Mouse (Mus musculus) midbrain, embryonic 14.5 days (tissue): Measurements from ENCODE around the gene Lpar3. TPM values are rescaled to one million over a fixed set of nuclear protein-coding genes. Genes with fewer than 3 reads are reported as not detected.

Experiments
- ATAC-seq: fragments of 200-750 bp; cut with Nextera tagmentation; 2 replicates; pipeline ENCODE4 v1.8.0; 2017; ENCODE audit warnings: moderate number of reproducible peaks, moderate library complexity; ENCODE audit not compliant: low FRiP score, low TSS enrichment
- DNase-seq: peaks from one replicate; pipeline ENCODE4 v3.0.0-alpha.2; 2015
- H3K27ac ChIP-seq: fragments of 300-500 bp; sonication (generic); replicated peaks from 2 replicates; pipeline ENCODE4 v1.5.1; 2014; ENCODE audit warnings: mild to moderate bottlenecking, low read depth, low read length, moderate library complexity
- H3K27me3 ChIP-seq: fragments of 300-500 bp; sonication (generic); 2 replicates; pipeline ENCODE4 v1.6.1; 2014; ENCODE audit warnings: low read length, control low read depth, mixed read lengths; ENCODE audit not compliant: control insufficient read depth, insufficient read depth
- H3K36me3 ChIP-seq: fragments of 300-500 bp; sonication (generic); 2 replicates; pipeline ENCODE4 v1.6.1; 2014; ENCODE audit warnings: low read length, control low read depth; ENCODE audit not compliant: control insufficient read depth, insufficient read depth
- H3K4me1 ChIP-seq: fragments of 300-500 bp; sonication (generic); 2 replicates; pipeline ENCODE4 v1.6.1; 2014; ENCODE audit warnings: mild to moderate bottlenecking, antibody characterized with exemption, low read length, control low read depth; ENCODE audit not compliant: control insufficient read depth, insufficient read depth
- H3K4me2 ChIP-seq: fragments of 300-500 bp; sonication (generic); 2 replicates; pipeline ENCODE4 v1.6.1; 2014; ENCODE audit warnings: mild to moderate bottlenecking, low read length, moderate library complexity
- H3K4me3 ChIP-seq: fragments of 300-500 bp; sonication (generic); replicated peaks from 2 replicates; pipeline ENCODE4 v1.5.1; 2014; ENCODE audit warnings: low read depth, low read length
- H3K9ac ChIP-seq: fragments of 300-500 bp; sonication (generic); replicated peaks from 2 replicates; pipeline ENCODE4 v1.6.1; 2014; ENCODE audit warnings: mild to moderate bottlenecking, low read length, moderate library complexity
- H3K9me3 ChIP-seq: fragments of 300-500 bp; sonication (generic); 2 replicates; pipeline ENCODE4 v1.6.1; 2016; ENCODE audit warnings: low read length, control low read depth, mixed read lengths; ENCODE audit not compliant: control insufficient read depth
- WGBS: fragments of 180-500 bp; shearing (Covaris S2); extraction: QIAGEN DNeasy Blood & Tissue Kit; methylation state at CpG from one replicate; pipeline ENCODE4 v1.1.7; 2014; 5-methylcytosine and 5-hydroxymethylcytosine counted together
- polyA plus RNA-seq: library from polyadenylated mRNA; unstranded; fragments of >200 nt; fragmentation: Nextera tagmentation; extraction: Ambion mirVana; gene quantifications from 2 replicates; pipeline ENCODE4 v1.2.1, GENCODE M21; 2014

The Lpar3 gene
- polyA plus RNA-seq, 1 experiment from 2014 or later: 0.58 TPM

GRCm38 (mm10) chr3:146276026-146276409, 55.3 kb downstream of the Lpar3 start:
- H3K4me2 ChIP-seq: no peak overlapping the region
- DNase-seq (no peak), ATAC-seq (no peak)
- H3K4me3 ChIP-seq: no peak overlapping the region
- no peak overlapping the region for H3K27ac ChIP-seq
- WGBS: 59% methylated on average over 4 of the region's 4 CpGs
- H3K9ac ChIP-seq: no peak overlapping the region
- H3K9me3 ChIP-seq: no peaks in the 10 kb centered on the region
- H3K36me3 ChIP-seq: no peaks in the 10 kb centered on the region
- H3K27me3 ChIP-seq: no peaks in the 10 kb centered on the region
- H3K4me1 ChIP-seq: peaks cover 4% of the 10 kb centered on the region; the same call in 1 of the 2 replicates

- no peak overlapping the region for H3K4me3 ChIP-seq
- H3K27ac ChIP-seq: no peak overlapping the region
- H3K9me3 ChIP-seq: no peaks in the 10 kb centered on the region
- no peaks in the 10 kb centered on the region for H3K36me3 ChIP-seq
- peaks cover 4% of the 10 kb centered on the region; the same call in 1 of the 2 replicates for H3K4me1 ChIP-seq
- DNase-seq (no peak), ATAC-seq (no peak)
- H3K9ac ChIP-seq: no peak overlapping the region
- 93% methylated on average over 4 of the region's 4 CpGs for WGBS
- H3K27me3 ChIP-seq: no peaks in the 10 kb centered on the region
- H3K4me2 ChIP-seq: no peak overlapping the region
Observed at GRCm38 (mm10) chr3:146276991-146277390, 56.2 kb downstream of the Lpar3 start.

GRCm38 (mm10) chr3:146277456-146277855, 56.7 kb downstream of the Lpar3 start:
- Histone ChIP-seq H3K9ac (no peak overlapping the region), H3K4me1 (peaks cover 4% of the 10 kb centered on the region; the same call in 1 of the 2 replicates), H3K9me3 (no peaks in the 10 kb centered on the region), H3K27me3 (no peaks in the 10 kb centered on the region), H3K4me3 (no peak overlapping the region), H3K36me3 (no peaks in the 10 kb centered on the region), H3K27ac (no peak overlapping the region), H3K4me2 (no peak overlapping the region)
- DNase-seq: no peak
- ATAC-seq: no peak
- WGBS: 81% methylated on average over 11 of the region's 11 CpGs

- WGBS: 63% methylated on average over 13 of the region's 13 CpGs
- H3K9ac ChIP-seq: no peak overlapping the region
- H3K27me3 ChIP-seq: no peaks in the 10 kb centered on the region
- no peak overlapping the region for H3K4me3 ChIP-seq
- no peak overlapping the region for H3K4me2 ChIP-seq
- no peak overlapping the region for H3K27ac ChIP-seq
- ATAC-seq (no peak), DNase-seq (peak; percentile 34)
- no peaks in the 10 kb centered on the region for H3K36me3 ChIP-seq
- peaks cover 4% of the 10 kb centered on the region; the same call in 1 of the 2 replicates for H3K4me1 ChIP-seq
- no peaks in the 10 kb centered on the region for H3K9me3 ChIP-seq
Observed at GRCm38 (mm10) chr3:146278195-146279140, 57.7 kb downstream of the Lpar3 start.

- Histone ChIP-seq H3K27me3 (no peaks in the 10 kb centered on the region), H3K36me3 (no peaks in the 10 kb centered on the region), H3K4me1 (peaks cover 2% of the 10 kb centered on the region; the same call in 1 of the 2 replicates), H3K9ac (no peak overlapping the region), H3K27ac (no peak overlapping the region), H3K4me2 (no peak overlapping the region), H3K4me3 (no peak overlapping the region), H3K9me3 (no peaks in the 10 kb centered on the region)
- ATAC-seq (no peak), DNase-seq (no peak)
- WGBS: 69% methylated on average over 3 of the region's 3 CpGs
Observed at GRCm38 (mm10) chr3:146283732-146284361, 63.1 kb downstream of the Lpar3 start.

- H3K27me3 ChIP-seq: no peaks in the 10 kb centered on the region
- no peak for ATAC-seq
- no peaks in the 10 kb centered on the region for H3K4me1 ChIP-seq
- H3K4me3 ChIP-seq: no peak overlapping the region
- H3K36me3 ChIP-seq: no peaks in the 10 kb centered on the region
- WGBS: 84% methylated on average over 4 of the region's 4 CpGs
- H3K4me2 ChIP-seq: no peak overlapping the region
- H3K9me3 ChIP-seq: no peaks in the 10 kb centered on the region
- no peak overlapping the region for H3K9ac ChIP-seq
- no peak for DNase-seq
- no peak overlapping the region for H3K27ac ChIP-seq
Observed at GRCm38 (mm10) chr3:146286118-146286517, 65.4 kb downstream of the Lpar3 start.

GRCm38 (mm10) chr3:146291928-146292327, 71.2 kb downstream of the Lpar3 start:
- H3K4me2 ChIP-seq: no peak overlapping the region
- DNase-seq: no peak
- ATAC-seq: no peak
- H3K27me3 ChIP-seq: no peaks in the 10 kb centered on the region
- H3K36me3 ChIP-seq: no peaks in the 10 kb centered on the region
- 77% methylated on average over 3 of the region's 3 CpGs for WGBS
- H3K4me1 ChIP-seq: no peaks in the 10 kb centered on the region
- H3K4me3 ChIP-seq: no peak overlapping the region
- no peaks in the 10 kb centered on the region for H3K9me3 ChIP-seq
- H3K9ac ChIP-seq: no peak overlapping the region
- H3K27ac ChIP-seq: no peak overlapping the region

- 93% methylated on average over 5 of the region's 5 CpGs for WGBS
- no peaks in the 10 kb centered on the region for H3K4me1 ChIP-seq
- ATAC-seq (no peak), DNase-seq (no peak)
- H3K27ac ChIP-seq: no peak overlapping the region
- no peak overlapping the region for H3K9ac ChIP-seq
- H3K27me3 ChIP-seq: no peaks in the 10 kb centered on the region
- no peaks in the 10 kb centered on the region for H3K9me3 ChIP-seq
- no peak overlapping the region for H3K4me2 ChIP-seq
- H3K4me3 ChIP-seq: no peak overlapping the region
- no peaks in the 10 kb centered on the region for H3K36me3 ChIP-seq
Observed at GRCm38 (mm10) chr3:146292515-146292914, 71.8 kb downstream of the Lpar3 start.
